Mouse (Mus musculus): ENCODE measurements around the gene Sirt5. TPM values are rescaled to one million over a fixed set of nuclear protein-coding genes. Genes with fewer than 3 reads are reported as not detected.

The Sirt5 gene
- polyA plus RNA-seq, 1 experiment from 2014 or later, result 20.4 TPM

Other genes starting within 250 kb of the Sirt5 start
- 28.0 and 33.9 TPM in 2 replicates for gene Tbc1d7, start 194.0 kb upstream of the Sirt5 start, polyA plus RNA-seq (2015; fragmentation: Nextera tagmentation; extraction: Ambion mirVana)
- gene Gfod1, start 61.3 kb upstream of the Sirt5 start, polyA plus RNA-seq (2015; fragmentation: Nextera tagmentation; extraction: Ambion mirVana), result 0.13 and 0.18 TPM in 2 replicates
- gene Nol7, start 32.9 kb downstream of the Sirt5 start, polyA plus RNA-seq (2015; fragmentation: Nextera tagmentation; extraction: Ambion mirVana), result 112 and 122 TPM in 2 replicates
- 4.3 and 5.5 TPM in 2 replicates for gene Ranbp9, start 115.8 kb downstream of the Sirt5 start, polyA plus RNA-seq (2015; fragmentation: Nextera tagmentation; extraction: Ambion mirVana)
- gene Mcur1, start 194.7 kb downstream of the Sirt5 start, polyA plus RNA-seq (2015; fragmentation: Nextera tagmentation; extraction: Ambion mirVana), result 8.6 and 9.1 TPM in 2 replicates

Measured in intestine, embryonic 16.5 days (tissue).